Mouse (Mus musculus): ENCODE data around the gene Mllt3. TPM values are rescaled to one million over a fixed set of nuclear protein-coding genes. Genes with fewer than 3 reads are reported as not detected.

Gene Mllt3
- polyA plus RNA-seq (2015; fragmentation: Nextera tagmentation; extraction: Ambion mirVana): 74.9 and 99.3 TPM in 2 replicates

GRCm38 (mm10) chr4:88033216-88033653 lies at the start of gene Mllt3:
TSS of gene Mllt3 (minus strand) at chr4:88033364.
- peak; percentile 92 for ATAC-seq
- Histone ChIP-seq H3K27me3 (ENCODE audit: control insufficient read depth, insufficient read depth, low read depth, low read length) (no peaks in the 10 kb centered on the region; the same call in 1 of the 2 replicates), H3K4me3 (ENCODE audit: low read depth, low read length) (peak within 1 kb of the TSS; percentile 87), H3K9ac (ENCODE audit: low read depth, low read length) (peak within 1 kb of the TSS; percentile 92), H3K4me1 (ENCODE audit: control insufficient read depth, insufficient read depth, low read length) (peaks cover 30% of the 10 kb centered on the region), H3K4me2 (ENCODE audit: low read length) (peak within 1 kb of the TSS; percentile 93), H3K9me3 (replicated peaks; ENCODE audit: control insufficient read depth, low read length, poor library complexity, severe bottlenecking) (no peaks in the 10 kb centered on the region), H3K27ac (ENCODE audit: low read length) (peak within 1 kb of the TSS; percentile 97), H3K36me3 (ENCODE audit: control insufficient read depth, insufficient read depth, low read length) (no peaks in the 10 kb centered on the region)
- WGBS: under 1% methylated on average over 34 of the region's 37 CpGs

GRCm38 (mm10) chr4:88082381-88082780 lies 49.2 kb upstream of the Mllt3 start:
- H3K4me3 ChIP-seq (ENCODE audit: low read depth, low read length): no peak overlapping the region
- H3K27ac ChIP-seq (ENCODE audit: low read length): no peak overlapping the region
- no peak overlapping the region for H3K4me2 ChIP-seq (ENCODE audit: low read length)
- no peaks in the 10 kb centered on the region for H3K27me3 ChIP-seq (ENCODE audit: control insufficient read depth, insufficient read depth, low read depth, low read length)
- 83% methylated on average over 4 of the region's 4 CpGs for WGBS
- no peaks in the 10 kb centered on the region for H3K4me1 ChIP-seq (ENCODE audit: control insufficient read depth, insufficient read depth, low read length)
- H3K9ac ChIP-seq (ENCODE audit: low read depth, low read length): no peak overlapping the region
- no peaks in the 10 kb centered on the region for H3K9me3 ChIP-seq (replicated peaks; ENCODE audit: control insufficient read depth, low read length, poor library complexity, severe bottlenecking)
- no peak for ATAC-seq
- no peaks in the 10 kb centered on the region for H3K36me3 ChIP-seq (ENCODE audit: control insufficient read depth, insufficient read depth, low read length)

GRCm38 (mm10) chr4:88081885-88082284 lies 48.7 kb upstream of the Mllt3 start:
- ATAC-seq: no peak
- H3K4me3 ChIP-seq (ENCODE audit: low read depth, low read length): no peak overlapping the region
- WGBS: 93% methylated on average over 3 of the region's 3 CpGs
- no peak overlapping the region for H3K27ac ChIP-seq (ENCODE audit: low read length)
- no peaks in the 10 kb centered on the region for H3K36me3 ChIP-seq (ENCODE audit: control insufficient read depth, insufficient read depth, low read length)
- H3K4me2 ChIP-seq (ENCODE audit: low read length): no peak overlapping the region
- H3K4me1 ChIP-seq (ENCODE audit: control insufficient read depth, insufficient read depth, low read length): peaks cover under 1% of the 10 kb centered on the region; the same call in 1 of the 2 replicates
- H3K27me3 ChIP-seq (ENCODE audit: control insufficient read depth, insufficient read depth, low read depth, low read length): no peaks in the 10 kb centered on the region
- no peak overlapping the region for H3K9ac ChIP-seq (ENCODE audit: low read depth, low read length)
- no peaks in the 10 kb centered on the region for H3K9me3 ChIP-seq (replicated peaks; ENCODE audit: control insufficient read depth, low read length, poor library complexity, severe bottlenecking)

- Histone ChIP-seq H3K36me3 (ENCODE audit: control insufficient read depth, insufficient read depth, low read length) (no peaks in the 10 kb centered on the region), H3K4me1 (ENCODE audit: control insufficient read depth, insufficient read depth, low read length) (peaks cover 5% of the 10 kb centered on the region; the same call in 1 of the 2 replicates), H3K4me3 (ENCODE audit: low read depth, low read length) (no peak overlapping the region), H3K9me3 (replicated peaks; ENCODE audit: control insufficient read depth, low read length, poor library complexity, severe bottlenecking) (no peaks in the 10 kb centered on the region), H3K27me3 (ENCODE audit: control insufficient read depth, insufficient read depth, low read depth, low read length) (no peaks in the 10 kb centered on the region), H3K27ac (ENCODE audit: low read length) (no peak overlapping the region), H3K9ac (ENCODE audit: low read depth, low read length) (no peak overlapping the region), H3K4me2 (ENCODE audit: low read length) (no peak overlapping the region)
- no peak for ATAC-seq
- WGBS: 77% methylated on average over 5 of the region's 5 CpGs
These were observed 48.3 kb upstream of the Mllt3 start for GRCm38 (mm10) chr4:88081417-88081816.

DNA sequence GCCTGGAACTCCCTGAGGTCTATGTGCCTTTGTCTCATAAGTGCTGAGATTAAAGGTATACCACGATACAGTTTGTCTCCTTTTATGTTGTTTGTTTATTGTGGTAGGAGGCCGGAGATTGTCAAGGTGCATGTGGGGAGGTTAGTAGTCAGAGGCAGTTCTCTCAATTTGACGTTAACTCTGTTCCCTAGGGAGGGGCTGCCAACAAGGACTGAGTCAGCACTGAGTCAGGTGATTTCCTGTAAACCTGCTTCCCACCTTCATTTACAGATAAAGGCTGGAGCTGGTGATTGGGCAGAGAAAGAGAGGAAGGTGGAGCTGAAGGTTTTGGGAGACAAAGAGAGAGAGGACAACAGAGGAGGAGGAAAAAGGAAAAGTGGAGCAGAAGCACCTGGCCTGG lies 45.8 kb upstream of the Mllt3 start:
- peaks cover 5% of the 10 kb centered on the region; the same call in 1 of the 2 replicates for H3K4me1 ChIP-seq (ENCODE audit: control insufficient read depth, insufficient read depth, low read length)
- no peak overlapping the region for H3K27ac ChIP-seq (ENCODE audit: low read length)
- H3K27me3 ChIP-seq (ENCODE audit: control insufficient read depth, insufficient read depth, low read depth, low read length): no peaks in the 10 kb centered on the region
- no peaks in the 10 kb centered on the region for H3K9me3 ChIP-seq (replicated peaks; ENCODE audit: control insufficient read depth, low read length, poor library complexity, severe bottlenecking)
- H3K9ac ChIP-seq (ENCODE audit: low read depth, low read length): no peak overlapping the region
- no peaks in the 10 kb centered on the region for H3K36me3 ChIP-seq (ENCODE audit: control insufficient read depth, insufficient read depth, low read length)
- H3K4me3 ChIP-seq (ENCODE audit: low read depth, low read length): no peak overlapping the region
- ATAC-seq: no peak
- H3K4me2 ChIP-seq (ENCODE audit: low read length): no peak overlapping the region
- WGBS: 78% methylated on average over 3 of the region's 3 CpGs

- Histone ChIP-seq H3K4me3 (ENCODE audit: low read depth, low read length) (no peak overlapping the region), H3K4me1 (ENCODE audit: control insufficient read depth, insufficient read depth, low read length) (peaks cover 5% of the 10 kb centered on the region; the same call in 1 of the 2 replicates), H3K27me3 (ENCODE audit: control insufficient read depth, insufficient read depth, low read depth, low read length) (no peaks in the 10 kb centered on the region), H3K9ac (ENCODE audit: low read depth, low read length) (no peak overlapping the region), H3K9me3 (replicated peaks; ENCODE audit: control insufficient read depth, low read length, poor library complexity, severe bottlenecking) (no peaks in the 10 kb centered on the region), H3K36me3 (ENCODE audit: control insufficient read depth, insufficient read depth, low read length) (no peaks in the 10 kb centered on the region), H3K4me2 (ENCODE audit: low read length) (no peak overlapping the region), H3K27ac (ENCODE audit: low read length) (no peak overlapping the region)
- no peak for ATAC-seq
- WGBS: 68% methylated on average over 2 of the region's 2 CpGs
These were observed 42.2 kb upstream of the Mllt3 start for GRCm38 (mm10) chr4:88075388-88075787.

DNA sequence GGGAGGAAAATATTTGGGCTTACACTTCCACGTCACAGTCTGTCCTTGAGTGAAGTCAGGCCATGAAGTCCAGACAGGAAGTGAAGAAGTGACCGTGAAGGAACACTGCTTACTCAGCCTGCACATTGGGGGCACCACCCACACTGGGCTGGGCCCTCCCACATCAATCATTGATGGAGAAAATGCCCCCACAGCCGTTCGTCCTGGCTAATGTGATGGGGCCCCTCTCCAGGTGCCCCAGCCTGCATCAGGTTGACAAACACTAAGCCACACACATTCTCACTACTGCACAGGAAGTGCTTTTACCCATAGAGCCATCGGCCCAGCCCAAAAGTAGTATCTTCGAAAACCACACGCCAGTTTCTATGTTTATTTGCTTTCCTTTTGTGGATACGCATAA lies 13.1 kb upstream of the Mllt3 start:
- Histone ChIP-seq H3K36me3 (ENCODE audit: control insufficient read depth, insufficient read depth, low read length) (no peaks in the 10 kb centered on the region), H3K4me3 (ENCODE audit: low read depth, low read length) (no peak overlapping the region), H3K27ac (ENCODE audit: low read length) (no peak overlapping the region), H3K4me2 (ENCODE audit: low read length) (no peak overlapping the region), H3K9ac (ENCODE audit: low read depth, low read length) (no peak overlapping the region), H3K9me3 (replicated peaks; ENCODE audit: control insufficient read depth, low read length, poor library complexity, severe bottlenecking) (no peaks in the 10 kb centered on the region), H3K4me1 (ENCODE audit: control insufficient read depth, insufficient read depth, low read length) (no peaks in the 10 kb centered on the region), H3K27me3 (ENCODE audit: control insufficient read depth, insufficient read depth, low read depth, low read length) (no peaks in the 10 kb centered on the region)
- no peak for ATAC-seq
- WGBS: 85% methylated on average over 8 of the region's 8 CpGs

GRCm38 (mm10) chr4:88045151-88045550 lies 12.0 kb upstream of the Mllt3 start:
- Histone ChIP-seq H3K9ac (ENCODE audit: low read depth, low read length) (no peak overlapping the region), H3K4me2 (ENCODE audit: low read length) (no peak overlapping the region), H3K9me3 (replicated peaks; ENCODE audit: control insufficient read depth, low read length, poor library complexity, severe bottlenecking) (no peaks in the 10 kb centered on the region), H3K4me1 (ENCODE audit: control insufficient read depth, insufficient read depth, low read length) (no peaks in the 10 kb centered on the region), H3K27ac (ENCODE audit: low read length) (no peak overlapping the region), H3K27me3 (ENCODE audit: control insufficient read depth, insufficient read depth, low read depth, low read length) (no peaks in the 10 kb centered on the region), H3K36me3 (ENCODE audit: control insufficient read depth, insufficient read depth, low read length) (no peaks in the 10 kb centered on the region), H3K4me3 (ENCODE audit: low read depth, low read length) (no peak overlapping the region)
- 89% methylated on average over 4 of the region's 4 CpGs for WGBS
- no peak for ATAC-seq

- Histone ChIP-seq H3K4me1 (ENCODE audit: control insufficient read depth, insufficient read depth, low read length) (peaks cover 11% of the 10 kb centered on the region), H3K27ac (ENCODE audit: low read length) (no peak overlapping the region), H3K4me3 (ENCODE audit: low read depth, low read length) (no peak overlapping the region), H3K36me3 (ENCODE audit: control insufficient read depth, insufficient read depth, low read length) (no peaks in the 10 kb centered on the region), H3K4me2 (ENCODE audit: low read length) (peak overlapping the region; percentile 35), H3K27me3 (ENCODE audit: control insufficient read depth, insufficient read depth, low read depth, low read length) (no peaks in the 10 kb centered on the region; the same call in 1 of the 2 replicates), H3K9me3 (replicated peaks; ENCODE audit: control insufficient read depth, low read length, poor library complexity, severe bottlenecking) (no peaks in the 10 kb centered on the region), H3K9ac (ENCODE audit: low read depth, low read length) (no peak overlapping the region)
- ATAC-seq: no peak
- WGBS: under 1% methylated on average over 11 of the region's 11 CpGs
These were observed 2.2 kb upstream of the Mllt3 start for GRCm38 (mm10) chr4:88035361-88035760.

Data from midbrain, embryonic 16.5 days (tissue).